Mouse (Mus musculus) urinary bladder, postnatal 10 days (tissue): ENCODE measurements around the gene Mrpl22.
"Not testable (repeated sequence)": the region's sequence is repeated elsewhere in the genome, so short reads cannot be mapped to it uniquely, and the experiment has no call there.

Source experiments
- DNase-seq: peaks from one replicate; pipeline ENCODE4 v3.0.0; 2022; ENCODE audit warnings: low spot score

Mrpl22 gene

DNA sequence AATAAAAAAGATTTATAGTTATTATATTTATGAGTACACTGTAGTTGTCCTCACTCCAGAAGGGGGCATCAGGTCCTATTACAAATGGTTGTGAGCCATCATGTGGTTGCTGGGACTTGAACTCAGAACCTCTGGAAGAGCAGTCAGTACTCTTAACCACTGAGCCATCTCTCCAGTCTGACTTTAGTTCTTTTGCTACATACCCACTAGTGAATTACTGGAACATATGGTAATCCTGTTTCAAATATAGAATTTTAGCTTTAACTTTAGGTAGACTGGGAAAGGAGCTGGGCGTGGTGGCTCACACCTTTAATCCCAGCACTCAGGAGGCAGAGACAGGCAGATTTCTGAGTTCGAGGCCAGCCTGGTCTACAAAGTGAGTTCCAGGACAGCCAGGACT is 56.6 kb downstream of the Mrpl22 start:
- DNase-seq, result not testable (repeated sequence)
